ENCODE assay signal across 17 mouse cellular contexts in the genomic region with DNA sequence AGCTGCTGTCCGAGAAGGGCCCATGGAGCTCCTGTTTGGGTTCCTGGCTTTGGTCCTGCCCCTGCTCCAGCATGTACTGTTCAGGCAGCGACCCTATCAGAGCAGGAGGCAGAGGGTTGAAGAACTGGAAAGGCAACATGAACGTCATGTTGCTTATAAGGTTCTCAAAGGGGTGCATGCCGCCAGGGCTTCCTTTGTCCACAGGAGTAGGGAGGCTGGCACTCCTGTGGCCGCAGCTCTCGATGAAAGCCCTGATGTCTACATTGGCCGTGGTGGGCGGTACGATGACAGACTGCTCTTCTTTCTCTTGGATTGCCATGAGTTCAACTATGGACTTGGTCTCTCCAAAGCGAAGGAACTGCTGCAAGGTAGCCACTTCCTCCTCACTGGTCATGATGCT. TPM values are rescaled to one million over a fixed set of nuclear protein-coding genes. Genes with fewer than 3 reads are reported as not detected.
"Had no signal": no experiment of that assay in that cellular context is flagged by ENCODE, and none has a peak within 500 bp of the region (broad histone marks: within the 10 kb centered on the region; RNA-seq: fewer than 3 reads in every experiment).

No protein-coding gene starts in this region.

- H3K4me2 ChIP-seq: neural tube, embryonic 13.5 days; neural tube, embryonic 15.5 days; stomach, embryonic 15.5 days had no signal

- H3K9me3 ChIP-seq: neural tube, embryonic 13.5 days; neural tube, embryonic 15.5 days; stomach, embryonic 15.5 days had no signal

- H3K9ac ChIP-seq: neural tube, embryonic 13.5 days; neural tube, embryonic 15.5 days; stomach, embryonic 15.5 days had no signal

- H3K4me3 ChIP-seq: neural tube, embryonic 13.5 days; neural tube, embryonic 15.5 days; stomach, embryonic 15.5 days had no signal

- H3K27ac ChIP-seq: neural tube, embryonic 13.5 days; neural tube, embryonic 15.5 days; stomach, embryonic 15.5 days; stomach, postnatal 0 days had no signal

- H3K4me1 ChIP-seq: neural tube, embryonic 13.5 days; neural tube, embryonic 15.5 days; stomach, embryonic 15.5 days had no signal

- DNase-seq: retina, postnatal 1 day; right cerebral cortex, adult 18-20 months; right cerebral cortex, postnatal 14 days; right cerebral cortex, postnatal 25 days; right cerebral cortex, postnatal 4 days; spleen, adult 18-20 months; thymus, adult 18-20 months; thymus, adult 2 months; thymus, postnatal 14 days; thymus, postnatal 25 days; thymus, postnatal 36 days; thymus, postnatal 4 days had no signal

- H3K27me3 ChIP-seq: neural tube, embryonic 13.5 days; stomach, embryonic 15.5 days had no signal

- H3K36me3 ChIP-seq: neural tube, embryonic 13.5 days; neural tube, embryonic 15.5 days; stomach, embryonic 15.5 days had no signal

RNA-seq across cellular contexts. Expression of a gene that starts 17.5 kb away (rescaled TPM):
- total RNA-seq: neutrophil, adult 5-6 weeks had no signal
